Mouse (Mus musculus) urinary bladder, adult 2 months (tissue): ENCODE results near the gene L1td1. TPM values are rescaled to one million over a fixed set of nuclear protein-coding genes. Genes with fewer than 3 reads are reported as not detected.

Experiments used
- DNase-seq: peaks from one replicate; pipeline ENCODE4 v3.0.0; 2022; ENCODE audit warnings: low spot score
- polyA plus RNA-seq: library from polyadenylated mRNA; depleted of rRNA; stranded (reverse); fragments of >200 nt; gene quantifications from 2 replicates; pipeline ENCODE4 v1.2.3, GENCODE M21; 2012; rRNA removed

Gene L1td1
- polyA plus RNA-seq, 1 experiment: not detected

- no peak for DNase-seq
These were observed 13.2 kb downstream of the L1td1 start for GRCm38 (mm10) chr4:98739753-98740152.

DNA sequence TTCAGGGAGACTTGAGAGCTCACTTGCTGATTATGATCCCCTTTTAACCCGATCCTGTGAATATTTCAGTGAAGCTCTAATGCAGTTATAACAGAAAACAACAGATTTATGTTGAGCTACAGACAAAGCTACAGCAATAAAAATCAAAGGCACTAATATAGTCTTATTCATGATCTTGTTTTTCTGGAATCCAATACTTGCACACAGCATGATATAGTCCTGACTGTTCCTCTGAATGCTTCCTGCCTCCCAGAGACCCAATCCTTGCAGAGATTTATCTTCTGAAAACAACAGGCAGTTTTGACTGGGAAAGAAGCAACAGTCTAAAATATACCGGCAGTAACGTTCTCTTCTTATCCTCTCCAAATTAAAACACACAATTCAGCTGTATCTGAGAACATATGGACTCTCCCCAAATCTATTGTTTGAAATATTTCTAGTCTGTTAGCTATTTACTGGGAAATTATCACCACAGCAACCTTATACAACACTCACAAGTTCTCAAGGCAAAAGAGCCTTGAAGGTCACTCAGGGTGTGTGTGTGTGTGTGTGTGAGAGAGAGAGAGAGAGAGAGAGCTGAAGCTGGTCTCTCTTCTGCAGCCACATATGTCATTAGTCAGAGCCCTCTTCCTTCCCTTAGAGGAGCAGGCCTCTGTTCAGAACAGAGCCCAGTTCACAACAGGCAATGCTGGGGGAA is 16.8 kb downstream of the L1td1 start:
- no peak for DNase-seq

DNA sequence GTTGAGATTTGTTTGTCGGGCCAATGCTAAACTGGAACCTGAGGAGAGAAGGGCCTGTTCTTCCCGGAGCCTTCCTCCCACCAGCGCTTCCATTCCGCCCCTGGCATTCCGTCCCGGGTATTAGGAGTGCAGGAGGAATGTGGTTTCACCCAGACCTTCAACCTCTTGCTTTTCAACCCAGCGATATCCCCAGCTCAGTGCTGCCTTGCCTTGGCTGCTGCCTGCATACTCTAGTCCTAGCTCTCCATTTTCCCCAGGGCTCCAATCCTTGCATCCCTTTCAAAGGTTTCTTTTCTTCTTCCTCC is 17.3 kb downstream of the L1td1 start:
- no peak for DNase-seq

- DNase-seq: no peak
These were observed 27.9 kb downstream of the L1td1 start for GRCm38 (mm10) chr4:98754456-98754855.

DNA sequence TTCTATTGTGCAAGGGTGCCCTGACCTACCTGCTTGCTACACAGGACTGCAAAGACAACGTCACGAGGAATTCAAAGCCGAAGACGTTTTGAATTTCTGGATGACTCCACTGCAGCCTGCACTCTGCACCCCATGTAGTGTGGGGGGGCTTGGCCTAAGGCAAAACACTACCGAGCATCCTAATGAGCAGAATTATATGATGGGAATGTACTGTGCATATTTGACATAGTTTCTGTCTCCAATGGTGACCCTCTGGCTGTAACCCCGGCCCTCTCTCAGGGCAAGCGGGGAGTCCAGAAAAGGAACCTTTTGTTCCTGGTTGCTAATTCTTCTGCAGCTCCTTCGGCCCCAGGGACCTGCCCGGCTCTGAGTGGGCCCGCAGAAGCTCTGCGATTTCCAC is 29.6 kb downstream of the L1td1 start:
- no peak for DNase-seq

DNA sequence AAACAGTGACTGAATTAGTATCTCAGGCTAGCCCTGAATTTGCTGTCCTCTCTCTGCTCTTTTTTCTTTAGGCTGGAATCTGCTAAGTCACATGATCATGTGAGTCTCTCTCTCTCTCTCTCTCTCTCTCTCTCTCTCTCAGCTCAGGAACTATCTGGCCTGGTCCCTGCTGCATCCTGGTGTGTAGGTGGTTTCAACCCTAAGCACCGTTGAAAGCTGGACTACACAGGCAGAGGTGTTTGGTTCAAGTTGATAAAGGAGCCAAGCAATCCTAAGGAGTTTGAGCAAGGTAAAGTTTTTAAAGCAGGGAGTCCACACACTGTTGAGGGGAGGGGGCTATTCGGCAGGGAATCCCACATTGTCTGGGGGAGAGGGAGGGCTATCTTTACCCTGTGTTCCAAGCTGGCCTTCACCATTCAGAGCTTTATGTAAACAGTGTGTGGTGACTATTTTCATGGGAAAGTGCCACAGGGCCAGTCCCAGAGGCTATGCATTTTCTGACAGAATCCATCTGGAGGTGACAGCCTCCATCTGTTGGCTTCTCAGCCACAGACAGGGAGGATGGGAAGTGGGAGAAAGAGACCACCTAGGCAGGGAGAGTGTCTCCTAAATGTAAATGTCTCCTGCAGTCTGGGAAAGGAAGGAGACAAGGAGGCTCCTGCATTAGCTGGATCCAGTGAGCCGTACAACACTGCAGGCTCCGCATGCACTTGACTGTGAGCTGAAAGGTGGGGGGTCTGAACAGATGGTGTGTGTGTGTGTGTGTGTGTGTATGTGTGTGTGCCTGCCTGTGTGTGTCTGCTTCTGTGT is 31.7 kb downstream of the L1td1 start:
- DNase-seq: no peak

DNA sequence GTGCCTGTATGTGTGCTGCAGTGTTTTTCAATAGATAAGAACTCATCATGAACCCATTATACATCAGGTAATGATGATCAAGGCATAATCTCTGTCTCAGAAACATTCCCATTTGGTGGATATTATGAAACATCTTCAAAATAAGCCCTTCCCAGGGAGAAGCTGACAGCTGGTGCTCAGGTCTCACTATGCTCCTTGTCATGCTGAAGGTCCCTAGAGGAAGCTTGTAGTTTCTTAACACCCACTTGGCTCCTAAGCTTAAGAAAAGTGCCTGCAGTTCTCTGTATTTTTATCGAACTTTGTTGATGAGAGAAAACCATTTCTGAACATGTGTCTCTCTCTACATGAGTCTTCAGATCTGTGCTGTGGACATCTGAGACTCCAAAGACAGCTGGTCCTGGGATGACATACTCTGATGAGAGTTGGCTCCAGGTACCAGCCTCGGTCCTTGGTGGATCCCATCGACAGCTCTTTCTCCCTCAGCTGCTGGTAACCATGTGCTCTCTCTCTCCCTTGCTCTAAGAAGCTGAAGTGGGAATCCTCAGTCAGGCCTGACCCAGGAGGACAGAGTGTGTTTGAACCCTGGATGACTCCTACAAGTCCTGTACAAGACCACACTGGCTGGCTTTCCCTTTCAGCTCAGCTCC is 32.5 kb downstream of the L1td1 start:
- no peak for DNase-seq

DNA sequence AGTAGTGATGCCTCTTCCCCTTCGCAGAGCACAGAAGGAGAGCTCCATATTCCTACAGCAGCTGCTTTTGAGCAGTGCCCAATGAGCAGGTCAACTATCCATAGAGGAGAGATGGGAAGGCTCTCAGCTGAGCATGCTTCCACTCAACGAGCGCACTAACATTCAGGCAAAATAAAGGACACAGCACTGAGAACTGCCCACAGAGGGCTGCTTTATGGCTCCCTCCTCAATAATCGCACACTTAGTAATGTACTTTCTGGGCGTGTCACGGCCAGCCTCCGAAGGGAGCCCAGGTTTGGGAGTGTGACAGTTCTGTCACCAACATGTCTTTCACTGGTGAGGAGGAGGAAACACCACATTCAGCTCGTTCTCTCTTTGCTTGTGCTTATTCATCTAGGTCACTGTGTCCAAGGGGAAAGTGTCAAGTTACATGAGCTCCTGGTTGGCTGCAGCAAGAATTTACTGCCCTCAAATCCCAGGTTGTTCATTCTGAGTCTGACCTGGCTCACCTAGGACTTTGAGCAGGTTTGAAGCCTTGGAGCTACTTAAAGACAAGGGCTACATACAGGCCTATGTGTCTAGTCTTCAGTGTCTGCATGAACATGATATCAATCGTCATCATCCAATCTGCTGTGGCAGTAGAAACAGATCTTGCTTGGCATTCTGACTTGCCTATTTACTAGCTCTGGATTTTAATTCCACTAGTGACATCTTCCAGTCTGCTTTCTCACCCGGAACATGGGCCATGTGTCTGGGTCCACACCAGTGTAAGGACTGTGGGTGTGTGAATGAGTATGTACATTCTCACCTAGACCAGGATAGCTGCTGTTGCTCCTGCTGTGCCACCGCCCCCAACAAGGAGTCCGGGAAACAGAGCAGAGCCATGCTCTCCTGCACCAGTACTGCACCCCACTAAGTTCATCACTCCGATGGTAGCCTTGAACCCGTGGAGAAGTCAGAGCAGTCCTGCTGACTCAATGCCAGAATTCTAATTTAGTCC is 40.9 kb downstream of the L1td1 start:
- no peak for DNase-seq

- DNase-seq: no peak
These were observed 47.3 kb downstream of the L1td1 start for GRCm38 (mm10) chr4:98773785-98774184.

DNA sequence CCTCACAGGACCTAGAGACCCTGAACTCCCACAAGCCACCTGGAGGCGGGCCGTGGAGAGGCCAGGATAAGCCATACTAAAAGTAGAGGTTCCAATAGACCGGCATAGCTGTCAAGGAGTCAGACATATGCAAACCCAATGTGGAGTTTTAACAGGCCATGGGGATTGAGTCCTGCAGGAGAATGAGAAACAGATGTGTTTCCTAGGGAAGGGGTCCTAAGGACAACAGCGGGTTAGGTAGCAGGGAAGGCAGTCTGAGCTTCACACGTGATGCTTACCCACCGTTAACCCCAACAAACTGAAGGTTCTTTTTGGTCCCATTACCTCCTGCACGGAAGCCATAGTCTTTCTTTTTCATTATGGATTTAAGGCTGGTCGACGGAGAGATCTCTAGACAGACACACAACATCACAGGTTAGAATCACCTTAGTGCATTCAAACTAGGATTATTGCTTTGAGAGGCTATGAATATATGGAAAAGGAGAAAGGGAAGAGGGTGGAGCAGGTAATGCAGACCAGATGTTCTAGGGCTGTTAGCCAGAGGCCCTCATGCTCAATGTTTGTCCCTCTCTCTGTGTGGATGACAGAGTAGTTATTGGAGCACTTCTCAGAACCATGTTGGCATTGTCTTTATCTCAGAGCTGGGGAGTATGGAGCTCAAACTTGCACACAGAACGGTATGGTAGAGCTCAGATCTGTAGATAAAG is 50.3 kb downstream of the L1td1 start:
- no peak for DNase-seq

GRCm38 (mm10) chr4:98777464-98777863 is 50.9 kb downstream of the L1td1 start:
- DNase-seq: no peak

DNA sequence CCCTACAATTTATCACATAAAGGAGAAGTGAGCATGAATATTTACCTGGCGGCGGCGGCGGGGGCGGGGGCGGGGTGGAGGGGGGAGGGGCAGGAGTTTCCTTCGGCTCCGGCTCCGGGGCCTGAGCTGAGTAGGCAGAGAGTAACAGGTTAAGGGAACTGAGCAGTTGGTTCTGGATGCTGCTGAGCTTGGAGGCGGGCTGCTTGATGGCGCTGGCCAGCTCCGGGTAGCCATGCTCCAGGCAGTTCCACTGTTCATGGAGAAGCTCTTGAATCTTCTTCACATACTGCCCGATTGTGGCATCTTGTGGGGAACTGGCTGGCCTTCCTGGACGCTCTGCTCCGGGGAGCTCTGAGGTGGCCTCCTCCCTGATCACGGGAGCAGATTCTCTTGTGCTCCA is 51.7 kb downstream of the L1td1 start:
- no peak for DNase-seq

DNA sequence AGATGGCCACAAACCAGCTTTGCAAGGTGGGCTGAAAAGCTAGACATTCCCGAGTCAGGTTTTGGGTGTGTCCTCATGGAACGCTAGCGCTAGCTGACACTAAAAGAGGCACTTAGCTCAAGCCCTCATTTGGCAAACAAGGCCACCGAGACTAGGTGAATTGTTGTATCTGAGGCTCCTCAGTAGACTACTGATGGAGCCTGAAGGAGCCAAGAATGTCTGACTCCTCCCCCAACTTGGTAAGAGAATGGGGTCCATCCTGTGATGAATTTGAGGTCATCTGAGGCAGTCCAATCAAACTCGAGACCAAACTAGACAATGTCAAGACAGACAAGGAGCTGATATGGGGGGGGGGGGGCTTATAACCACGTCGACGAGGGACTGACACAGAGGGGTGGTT is 59.3 kb downstream of the L1td1 start:
- DNase-seq: no peak

GRCm38 (mm10) chr4:98786281-98786680 is 59.7 kb downstream of the L1td1 start:
- no peak for DNase-seq

Other genes with a start within 250 kb of the L1td1 start
- gene Kank4, start 90.8 kb downstream of the L1td1 start, polyA plus RNA-seq: 2.2 TPM in 2 replicates
- not detected in 2 replicates for gene I0C0044D17Rik, start 97.1 kb downstream of the L1td1 start, polyA plus RNA-seq
- 14.0 and 17.0 TPM in 2 replicates for gene Usp1, start 197.1 kb downstream of the L1td1 start, polyA plus RNA-seq